Mouse (Mus musculus) lung, embryonic 15.5 days (tissue): Measurements from ENCODE around the gene H2-D1. TPM values are rescaled to one million over a fixed set of nuclear protein-coding genes. Genes with fewer than 3 reads are reported as not detected.
A peak's percentile ranks its signal among the peaks of the same experiment; 100 is the strongest.

ENCODE experiments used
- ATAC-seq: fragments of 200-750 bp; cut with Nextera tagmentation; 2 replicates; pipeline ENCODE4 v1.8.0; 2017; ENCODE audit warnings: moderate number of reproducible peaks, borderline replicate concordance; ENCODE audit not compliant: low FRiP score, low TSS enrichment; ENCODE audit errors: extremely low read depth
- H3K27ac ChIP-seq: fragments of 300-500 bp; sonication (generic); 2 replicates; pipeline ENCODE4 v1.5.1; 2015; ENCODE audit warnings: moderate library complexity, mild to moderate bottlenecking, inconsistent platforms
- H3K27me3 ChIP-seq: fragments of 300-500 bp; sonication (generic); 2 replicates; pipeline ENCODE4 v1.6.1; 2015; ENCODE audit warnings: inconsistent platforms
- H3K36me3 ChIP-seq: fragments of 300-500 bp; sonication (generic); 2 replicates; pipeline ENCODE4 v1.6.1; 2015; ENCODE audit warnings: inconsistent platforms
- H3K4me1 ChIP-seq: fragments of 300-500 bp; sonication (generic); 2 replicates; pipeline ENCODE4 v1.6.1; 2015; ENCODE audit warnings: inconsistent platforms
- H3K4me2 ChIP-seq: fragments of 300-500 bp; sonication (generic); 2 replicates; pipeline ENCODE4 v1.6.1; 2015; ENCODE audit warnings: inconsistent platforms, mild to moderate bottlenecking, moderate library complexity
- H3K4me3 ChIP-seq: fragments of 300-500 bp; sonication (generic); 2 replicates; pipeline ENCODE4 v1.5.1; 2015; ENCODE audit warnings: mild to moderate bottlenecking, inconsistent platforms
- H3K9ac ChIP-seq: fragments of 300-500 bp; sonication (generic); 2 replicates; pipeline ENCODE4 v1.6.1; 2015; ENCODE audit warnings: inconsistent platforms
- H3K9me3 ChIP-seq: fragments of 300-500 bp; sonication (generic); 2 replicates; pipeline ENCODE4 v1.6.1; 2016; ENCODE audit warnings: inconsistent platforms
- WGBS: fragments of 180-500 bp; shearing (Covaris S2); methylation state at CpG from one replicate; pipeline ENCODE4 v1.1.7; 2015; 5-methylcytosine and 5-hydroxymethylcytosine counted together
- polyA plus RNA-seq: library from polyadenylated mRNA; unstranded; fragments of >200 nt; fragmentation: Nextera tagmentation; extraction: Ambion mirVana; gene quantifications from 2 replicates; pipeline ENCODE4 v1.2.1, GENCODE M21; 2015

H2-D1 gene
- polyA plus RNA-seq, 1 experiment from 2014 or later, result 138 TPM

GRCm38 (mm10) chr17:35241305-35242014 lies 21.1 kb upstream of the H2-D1 start, which contains the start of gene Ddx39b:
Ddx39b (plus strand) TSS chr17:35241746.
- no peaks in the 10 kb centered on the region for H3K27me3 ChIP-seq
- no peaks in the 10 kb centered on the region for H3K9me3 ChIP-seq
- H3K4me3 ChIP-seq, result peak within 1 kb of the TSS; percentile 81
- H3K36me3 ChIP-seq, result peaks cover 37% of the 10 kb centered on the region
- peak within 1 kb of the TSS; percentile 80 for H3K4me2 ChIP-seq
- ATAC-seq, result peak; percentile 90
- peaks cover 45% of the 10 kb centered on the region for H3K4me1 ChIP-seq
- under 1% methylated on average over 69 of the region's 69 CpGs for WGBS
- peak within 1 kb of the TSS; percentile 94 for H3K9ac ChIP-seq
- peak within 1 kb of the TSS; percentile 98 for H3K27ac ChIP-seq

DNA sequence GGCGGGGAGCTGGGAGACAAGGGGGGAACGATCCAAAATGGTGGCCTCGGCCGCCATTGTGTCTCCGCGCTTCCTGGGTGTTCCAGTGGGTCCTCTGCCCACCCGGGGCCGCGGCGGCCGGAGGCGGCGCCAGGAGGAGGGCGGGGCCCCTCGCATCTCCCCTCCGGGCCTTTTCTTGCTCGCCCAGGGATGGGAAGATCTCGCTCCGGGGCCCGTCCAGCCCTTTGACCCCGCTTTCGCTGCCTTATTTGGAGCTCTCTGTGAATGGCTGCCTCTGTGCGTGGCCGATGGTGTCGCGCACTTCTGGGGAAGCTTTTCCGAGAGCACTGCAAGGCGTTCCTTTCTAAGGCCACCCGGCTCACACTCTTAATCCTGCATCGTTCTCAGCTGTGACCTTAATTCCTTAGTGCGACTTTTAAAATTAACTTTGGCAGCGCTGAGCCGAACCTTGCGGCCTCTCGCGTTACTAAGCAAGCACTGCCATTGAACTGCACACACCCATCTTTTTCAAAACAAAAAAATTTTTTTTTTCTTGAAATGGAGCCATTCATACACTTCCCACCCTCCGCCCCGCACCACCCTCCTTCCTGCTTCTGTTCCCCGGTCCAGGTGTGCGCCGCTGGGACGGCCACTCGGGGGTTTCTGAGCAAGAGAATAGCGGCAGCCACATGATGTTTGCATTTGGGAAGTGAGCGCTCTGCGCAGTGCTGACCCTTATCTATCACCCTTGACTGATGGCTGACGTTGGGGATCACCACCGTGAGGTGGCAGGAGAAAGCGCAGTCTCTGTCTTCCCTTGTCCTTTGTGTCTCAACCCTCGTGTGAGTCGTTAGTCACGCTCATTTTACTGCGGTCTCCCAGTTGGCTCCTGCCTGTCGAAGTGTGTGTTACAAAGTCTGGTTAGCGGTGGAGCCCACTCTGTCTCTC lies 20.3 kb upstream of the H2-D1 start:
- peaks cover 47% of the 10 kb centered on the region for H3K4me1 ChIP-seq
- no peaks in the 10 kb centered on the region for H3K9me3 ChIP-seq
- whole genome bisulfite sequencing, result under 1% methylated on average over 55 of the region's 55 CpGs
- H3K36me3 ChIP-seq, result peaks cover 45% of the 10 kb centered on the region
- peak overlapping the region; percentile 98 for H3K27ac ChIP-seq
- H3K9ac ChIP-seq, result peak overlapping the region; percentile 94
- H3K4me3 ChIP-seq, result peak overlapping the region; percentile 81
- no peaks in the 10 kb centered on the region for H3K27me3 ChIP-seq
- peak; percentile 48 for ATAC-seq
- peak overlapping the region; percentile 80 for H3K4me2 ChIP-seq

GRCm38 (mm10) chr17:35243086-35243485 lies 19.4 kb upstream of the H2-D1 start:
- H3K4me1 ChIP-seq, result peaks cover 47% of the 10 kb centered on the region
- H3K27ac ChIP-seq, result peak overlapping the region; percentile 98
- ATAC-seq, result no peak
- peak overlapping the region; percentile 80 for H3K4me2 ChIP-seq
- peak overlapping the region; percentile 81 for H3K4me3 ChIP-seq
- H3K27me3 ChIP-seq, result no peaks in the 10 kb centered on the region
- peaks cover 50% of the 10 kb centered on the region for H3K36me3 ChIP-seq
- no peaks in the 10 kb centered on the region for H3K9me3 ChIP-seq
- H3K9ac ChIP-seq, result peak overlapping the region; percentile 94
- 5% methylated on average over 16 of the region's 16 CpGs for WGBS

DNA sequence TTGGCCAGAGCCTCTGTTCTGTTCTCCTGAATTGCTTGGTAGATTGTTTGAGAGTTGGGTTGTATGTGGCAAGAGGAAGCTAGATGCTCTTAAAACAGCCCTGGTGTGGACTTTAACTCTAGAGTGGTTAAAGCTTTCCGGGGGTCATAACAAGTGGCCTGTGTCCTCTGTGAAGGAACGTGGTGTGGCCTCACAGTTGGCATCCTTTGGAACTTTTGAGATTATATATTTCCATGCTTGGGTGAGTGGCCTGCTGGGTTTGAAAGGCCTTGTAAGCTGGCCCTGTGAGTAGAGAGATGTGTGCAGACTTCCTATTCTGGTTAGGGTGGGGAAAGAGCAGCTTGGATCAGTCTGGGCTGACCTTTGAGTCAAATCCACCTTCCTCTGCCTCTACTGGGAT lies 17.5 kb upstream of the H2-D1 start:
- 0 out of 2 replicates have a peak overlapping the region, but pooled peaks have one; percentile 11 for H3K9ac ChIP-seq
- WGBS, result 53% methylated on average over 2 of the region's 2 CpGs
- peaks cover 47% of the 10 kb centered on the region for H3K4me1 ChIP-seq
- no peaks in the 10 kb centered on the region for H3K9me3 ChIP-seq
- ATAC-seq, result no peak
- no peak overlapping the region for H3K4me3 ChIP-seq
- H3K36me3 ChIP-seq, result peaks cover 69% of the 10 kb centered on the region
- H3K27ac ChIP-seq, result no peak overlapping the region
- H3K4me2 ChIP-seq, result peak overlapping the region; percentile 80; the same call in 1 of the 2 replicates
- no peaks in the 10 kb centered on the region for H3K27me3 ChIP-seq

GRCm38 (mm10) chr17:35245731-35246623 lies 16.6 kb upstream of the H2-D1 start:
- ATAC-seq, result no peak
- Histone ChIP-seq H3K27me3 (no peaks in the 10 kb centered on the region), H3K4me3 (no peak overlapping the region), H3K4me2 (peak overlapping the region; percentile 80; the same call in 1 of the 2 replicates), H3K9ac (no peak overlapping the region), H3K4me1 (peaks cover 38% of the 10 kb centered on the region), H3K9me3 (no peaks in the 10 kb centered on the region), H3K27ac (no peak overlapping the region), H3K36me3 (peaks cover 79% of the 10 kb centered on the region)
- WGBS, result 73% methylated on average over 15 of the region's 15 CpGs

- peaks cover 89% of the 10 kb centered on the region for H3K36me3 ChIP-seq
- ATAC-seq, result no peak
- WGBS, result 73% methylated on average over 7 of the region's 7 CpGs
These were observed 15.4 kb upstream of the H2-D1 start for GRCm38 (mm10) chr17:35247144-35247543.

DNA sequence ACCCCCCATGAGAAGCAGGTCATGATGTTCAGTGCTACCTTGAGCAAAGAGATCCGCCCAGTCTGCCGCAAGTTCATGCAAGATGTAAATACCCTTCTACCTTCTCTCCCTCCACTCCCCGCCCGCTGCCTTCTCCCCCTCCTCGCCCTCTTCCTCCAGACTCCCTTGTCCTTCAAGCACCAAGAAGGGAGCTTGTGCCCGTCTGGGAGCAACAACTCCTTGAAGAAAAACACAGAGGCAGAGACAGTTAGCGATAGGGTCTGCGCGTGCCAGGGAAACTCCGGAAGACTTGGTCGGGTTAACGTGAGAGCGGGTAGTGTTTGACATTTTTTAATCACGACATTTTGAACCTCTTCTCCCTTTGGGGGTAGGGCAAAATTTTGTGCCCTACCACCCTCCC lies 13.5 kb upstream of the H2-D1 start:
- peaks cover 97% of the 10 kb centered on the region for H3K36me3 ChIP-seq
- peaks cover 27% of the 10 kb centered on the region for H3K4me1 ChIP-seq
- WGBS, result 79% methylated on average over 14 of the region's 14 CpGs
- H3K27ac ChIP-seq, result no peak overlapping the region
- H3K4me2 ChIP-seq, result no peak overlapping the region
- no peak overlapping the region for H3K4me3 ChIP-seq
- H3K9me3 ChIP-seq, result no peaks in the 10 kb centered on the region
- ATAC-seq, result no peak
- H3K9ac ChIP-seq, result no peak overlapping the region
- H3K27me3 ChIP-seq, result no peaks in the 10 kb centered on the region

More at GRCm38 (mm10) chr17:35247144-35247543, 15.4 kb upstream of the H2-D1 start:
- peaks cover 37% of the 10 kb centered on the region for H3K4me1 ChIP-seq
- no peak overlapping the region for H3K4me2 ChIP-seq
- H3K27me3 ChIP-seq, result no peaks in the 10 kb centered on the region
- H3K27ac ChIP-seq, result no peak overlapping the region
- H3K4me3 ChIP-seq, result no peak overlapping the region
- no peaks in the 10 kb centered on the region for H3K9me3 ChIP-seq
- no peak overlapping the region for H3K9ac ChIP-seq

GRCm38 (mm10) chr17:35249451-35250197 lies 12.9 kb upstream of the H2-D1 start:
- Histone ChIP-seq H3K27ac (no peak overlapping the region), H3K27me3 (no peaks in the 10 kb centered on the region), H3K4me3 (no peak overlapping the region), H3K9ac (no peak overlapping the region), H3K4me1 (peaks cover 21% of the 10 kb centered on the region), H3K36me3 (peaks cover 91% of the 10 kb centered on the region), H3K9me3 (no peaks in the 10 kb centered on the region), H3K4me2 (no peak overlapping the region)
- no peak for ATAC-seq
- 87% methylated on average over 19 of the region's 19 CpGs for WGBS

GRCm38 (mm10) chr17:35250348-35251120 lies 12.0 kb upstream of the H2-D1 start:
- no peak for ATAC-seq
- H3K27me3 ChIP-seq, result no peaks in the 10 kb centered on the region
- peaks cover 13% of the 10 kb centered on the region for H3K4me1 ChIP-seq
- H3K27ac ChIP-seq, result no peak overlapping the region
- H3K4me3 ChIP-seq, result no peak overlapping the region
- WGBS, result 84% methylated on average over 3 of the region's 3 CpGs
- no peak overlapping the region for H3K4me2 ChIP-seq
- no peaks in the 10 kb centered on the region for H3K9me3 ChIP-seq
- H3K9ac ChIP-seq, result no peak overlapping the region
- peaks cover 82% of the 10 kb centered on the region for H3K36me3 ChIP-seq

- ATAC-seq, result 0 out of 2 replicates have a peak, but pooled peaks have one; percentile 10
- Histone ChIP-seq H3K4me3 (no peak overlapping the region), H3K36me3 (peaks cover 75% of the 10 kb centered on the region), H3K4me2 (no peak overlapping the region), H3K27ac (no peak overlapping the region), H3K9ac (no peak overlapping the region), H3K4me1 (0 out of 2 replicates have a peak, but pooled peaks cover 7% of the 10 kb centered on the region), H3K27me3 (no peaks in the 10 kb centered on the region), H3K9me3 (no peaks in the 10 kb centered on the region)
- 47% methylated on average over 15 of the region's 15 CpGs for WGBS
These were observed 11.3 kb upstream of the H2-D1 start for GRCm38 (mm10) chr17:35251162-35251719.
